Mouse (Mus musculus): ENCODE measurements around the gene Vrk1. TPM values are rescaled to one million over a fixed set of nuclear protein-coding genes. Genes with fewer than 3 reads are reported as not detected.

Vrk1 gene
- total RNA-seq, 2 experiments from 2014 or later: 15.5 to 17.6 TPM

DNA sequence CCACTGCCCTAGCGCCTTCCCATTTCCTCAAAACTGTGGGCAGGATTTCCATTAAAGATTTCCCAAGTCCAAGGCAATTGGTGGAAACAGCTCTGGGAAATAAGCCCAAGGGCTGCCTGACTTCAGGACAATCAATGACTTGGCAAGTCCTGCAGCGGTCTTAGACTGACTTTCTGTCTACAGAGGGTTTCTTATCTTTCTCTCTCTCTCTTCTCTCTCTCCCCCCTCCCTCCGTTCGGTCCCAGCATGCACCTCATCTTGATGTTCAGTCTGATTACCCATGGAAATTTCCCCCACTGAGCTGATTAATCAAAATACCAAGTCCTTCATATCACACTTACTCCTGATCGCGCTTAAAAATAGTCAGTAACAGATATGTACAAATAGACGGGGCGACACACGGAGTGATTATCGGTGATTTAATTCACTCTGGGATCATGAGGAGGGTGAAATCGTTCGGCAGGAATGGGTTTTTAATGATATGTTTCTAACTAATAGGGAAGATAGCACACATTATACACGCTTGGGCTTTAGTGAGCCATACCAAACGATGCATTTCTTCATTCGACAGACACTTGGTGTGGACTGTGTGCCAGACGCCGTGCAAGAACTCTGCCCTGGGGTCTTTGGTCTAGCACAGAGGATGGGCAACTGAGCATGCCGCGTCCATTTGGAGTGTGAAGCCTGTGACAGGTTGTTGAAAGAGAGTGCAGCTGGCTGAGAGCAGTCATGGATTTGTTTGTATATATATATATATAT, 12.8 kb upstream of the Vrk1 start:
- no peak for DNase-seq (ENCODE audit: low spot score in 2 of 2)

- peak in 1 of 2 experiments; percentile 64 for DNase-seq (ENCODE audit: low spot score in 2 of 2)
Measured at GRCm38 (mm10) chr12:106001775-106002174, 8.3 kb upstream of the Vrk1 start.

GRCm38 (mm10) chr12:106004719-106005118, 5.3 kb upstream of the Vrk1 start:
- DNase-seq (ENCODE audit: low spot score in 2 of 2): no peak

DNA sequence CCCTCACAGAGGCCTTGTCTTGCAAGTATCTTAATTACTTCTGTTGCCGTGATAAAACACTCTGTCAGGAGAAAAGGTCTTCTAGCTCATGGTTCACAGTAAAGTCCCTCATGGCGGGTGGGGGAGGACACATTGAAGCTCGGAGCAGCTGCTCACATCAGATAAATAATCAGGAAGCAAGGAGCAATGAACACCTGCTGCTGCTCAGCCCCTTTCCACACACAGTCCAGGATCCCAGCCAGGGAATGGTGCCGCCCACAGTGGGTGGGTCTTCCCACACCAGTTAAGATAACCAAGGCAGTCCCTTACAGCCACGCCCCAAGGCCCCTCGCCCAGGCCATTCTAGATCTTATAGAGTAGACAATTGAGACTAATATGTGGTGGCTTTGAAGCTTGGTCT, 3.8 kb upstream of the Vrk1 start:
- no peak for DNase-seq (ENCODE audit: low spot score in 2 of 2)

- DNase-seq (ENCODE audit: low spot score in 2 of 2): peak; percentile 78 to 85
Measured at GRCm38 (mm10) chr12:106008348-106009050, 1.5 kb upstream of the Vrk1 start.

- no peak for DNase-seq (ENCODE audit: low spot score in 2 of 2)
Measured at GRCm38 (mm10) chr12:106009122-106009870, 732 bp upstream of the Vrk1 start.

DNA sequence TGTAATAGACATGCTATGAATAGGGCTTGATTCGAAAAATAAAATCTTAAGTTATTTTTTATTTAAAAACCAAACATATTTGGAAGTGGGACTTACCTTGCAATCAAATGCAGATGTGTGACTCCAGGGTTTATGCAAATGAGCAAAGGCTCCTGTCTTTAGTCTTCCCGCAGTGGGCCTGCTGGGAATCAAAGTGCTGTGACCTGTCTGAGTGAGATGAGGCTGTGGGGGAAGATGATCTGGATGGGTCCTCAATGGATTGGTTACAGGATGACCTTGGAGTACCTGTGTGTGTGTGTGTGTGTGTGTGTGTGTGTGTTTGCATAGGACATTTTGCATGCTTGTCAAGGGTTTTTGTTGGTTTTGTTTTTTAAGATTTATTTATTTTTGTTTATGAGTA, 2.1 kb downstream of the Vrk1 start:
- DNase-seq (ENCODE audit: low spot score in 2 of 2): no peak

- DNase-seq (ENCODE audit: low spot score in 2 of 2): no peak
Measured at GRCm38 (mm10) chr12:106016265-106017012, 6.4 kb downstream of the Vrk1 start.

DNA sequence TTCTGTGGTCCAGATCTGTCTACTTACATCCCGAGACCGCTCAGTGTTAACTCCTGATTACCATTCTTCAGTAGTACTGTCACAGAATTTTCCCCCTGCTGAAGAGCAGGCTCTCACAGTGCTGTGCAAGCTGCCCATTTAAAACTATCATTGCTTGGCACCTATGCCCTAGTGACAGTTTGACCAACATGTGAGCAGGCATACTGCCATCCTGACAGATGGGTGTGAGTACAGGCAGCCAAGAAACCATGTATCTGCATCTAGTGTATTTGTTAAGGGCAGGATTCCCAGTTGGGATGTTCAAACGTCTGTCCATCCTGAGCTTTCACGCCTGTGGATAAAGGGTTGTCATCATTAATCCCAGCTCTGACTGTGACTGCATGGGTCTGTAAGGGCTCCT, 10.0 kb downstream of the Vrk1 start:
- peak; percentile 67 to 89 for DNase-seq (ENCODE audit: low spot score in 2 of 2)

DNA sequence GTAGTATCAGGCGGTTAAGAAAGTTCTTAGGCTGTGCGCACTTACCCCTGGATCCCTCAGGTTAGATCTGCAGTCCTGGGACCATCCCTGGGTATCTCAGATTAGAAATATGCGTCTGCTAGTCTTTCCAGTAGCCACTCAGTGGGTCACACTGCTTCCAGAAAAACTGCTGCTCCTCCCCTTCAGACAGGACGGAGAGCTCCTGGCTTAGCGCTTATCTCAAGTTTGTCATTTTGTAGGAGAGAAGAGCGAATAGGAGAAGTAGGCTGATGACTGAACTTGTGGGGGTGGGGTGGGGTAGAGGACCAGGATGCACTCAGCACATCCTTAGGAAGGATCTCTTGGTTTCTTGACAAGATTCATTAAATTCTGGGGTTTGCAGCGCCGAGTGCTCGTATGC, 13.6 kb downstream of the Vrk1 start:
- no peak for DNase-seq (ENCODE audit: low spot score in 2 of 2)

- DNase-seq (ENCODE audit: low spot score in 2 of 2): no peak
Measured at GRCm38 (mm10) chr12:106025416-106025815, 15.4 kb downstream of the Vrk1 start.

GRCm38 (mm10) chr12:106026385-106027134, 16.5 kb downstream of the Vrk1 start:
- no peak for DNase-seq (ENCODE audit: low spot score in 2 of 2)

GRCm38 (mm10) chr12:106027372-106027771, 17.3 kb downstream of the Vrk1 start:
- DNase-seq (ENCODE audit: low spot score in 2 of 2): peak in 1 of 2 experiments; percentile 21

- DNase-seq (ENCODE audit: low spot score in 2 of 2): no peak
Measured at GRCm38 (mm10) chr12:106029582-106029981, 19.6 kb downstream of the Vrk1 start.

DNA sequence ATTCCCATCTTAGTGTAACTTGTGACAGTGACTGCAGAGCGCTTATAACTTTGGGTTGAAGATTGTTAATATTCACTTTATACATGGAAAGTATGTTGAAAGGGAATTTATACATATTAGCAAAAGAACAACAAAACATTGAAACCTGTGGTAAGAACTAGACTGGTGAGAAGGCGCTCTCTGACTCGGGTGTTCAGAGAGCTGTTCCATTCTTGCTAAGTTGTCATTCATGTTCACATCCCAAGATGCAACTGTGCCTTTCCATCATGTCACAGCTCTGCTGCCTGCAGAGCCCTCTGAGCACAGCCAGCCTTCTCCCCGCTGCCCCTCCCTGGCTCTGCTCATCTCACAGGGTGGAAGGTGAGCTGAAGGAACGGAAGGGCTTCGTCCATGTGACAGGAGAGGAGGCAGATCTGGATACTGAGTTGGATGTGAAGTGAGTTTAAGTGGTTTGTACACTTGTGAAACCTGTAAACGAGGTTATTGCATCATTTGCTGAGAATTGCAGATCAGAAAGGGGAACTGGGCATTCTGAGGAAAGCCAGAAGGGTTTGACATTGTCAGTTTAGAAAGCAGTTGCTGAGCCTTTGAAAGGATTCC, 20.2 kb downstream of the Vrk1 start:
- DNase-seq (ENCODE audit: low spot score in 2 of 2): no peak

DNA sequence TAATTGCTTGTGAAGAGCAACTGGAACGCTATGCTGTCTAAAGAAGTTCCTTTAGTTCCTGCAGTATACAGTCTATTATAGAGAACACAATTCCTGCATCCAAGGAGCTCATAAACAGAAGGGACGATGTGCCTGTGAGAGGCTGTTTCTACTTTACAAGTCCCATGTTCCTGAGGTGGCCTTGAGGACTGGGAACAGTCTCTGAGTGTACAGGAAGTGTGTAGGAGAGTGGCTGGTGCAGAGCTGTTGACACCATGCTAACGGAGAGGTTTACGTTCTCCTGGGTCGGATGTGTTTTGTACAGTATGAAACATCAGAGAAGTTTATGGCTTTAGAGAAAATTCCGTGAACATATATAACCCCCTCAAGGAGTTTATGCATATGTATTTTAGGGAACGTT, 20.8 kb downstream of the Vrk1 start:
- DNase-seq (ENCODE audit: low spot score in 2 of 2): peak in 1 of 2 experiments; percentile 8

- no peak for DNase-seq (ENCODE audit: low spot score in 2 of 2)
Measured at GRCm38 (mm10) chr12:106031916-106032315, 21.9 kb downstream of the Vrk1 start.

DNA sequence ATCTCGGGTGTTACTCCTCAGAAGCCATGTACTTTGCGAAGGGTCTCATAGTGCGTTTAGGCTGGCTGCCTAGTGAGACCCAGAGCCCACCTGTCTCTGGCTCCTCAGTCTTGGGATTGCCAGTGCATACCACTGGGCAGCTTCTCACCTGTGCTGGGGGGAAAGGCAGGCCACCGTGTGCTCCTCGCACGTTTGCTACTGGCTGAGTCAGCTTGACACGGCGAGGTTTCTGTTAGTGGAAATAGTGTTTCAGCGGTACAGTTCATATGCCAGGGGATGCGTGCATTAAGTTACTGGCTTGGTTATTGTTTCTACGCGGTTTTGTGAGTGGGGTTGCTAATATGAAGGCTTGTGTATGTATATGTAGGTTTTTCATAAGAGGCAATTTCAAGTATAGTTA, 22.3 kb downstream of the Vrk1 start:
- DNase-seq (ENCODE audit: low spot score in 2 of 2): no peak

GRCm38 (mm10) chr12:106034267-106034666, 24.2 kb downstream of the Vrk1 start:
- no peak for DNase-seq (ENCODE audit: low spot score in 2 of 2)

DNA sequence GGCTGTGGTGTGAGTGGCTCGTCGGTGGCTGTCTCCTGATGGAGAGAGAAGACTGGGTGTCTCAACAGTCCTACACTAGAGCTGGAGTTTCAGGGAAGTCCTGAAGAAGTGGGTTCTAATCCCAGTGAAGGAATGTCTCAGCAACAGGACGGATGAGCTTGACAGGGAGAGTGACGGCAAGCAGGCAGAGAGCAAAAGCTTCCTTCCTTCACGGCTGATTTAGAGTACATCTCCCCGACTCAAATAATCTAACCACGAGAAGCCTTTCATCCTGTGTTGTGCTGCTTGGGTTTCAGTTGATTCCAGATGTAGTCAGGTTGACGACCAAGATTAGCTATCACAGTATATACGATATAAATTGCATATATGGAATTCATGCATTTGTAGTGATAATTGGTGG, 24.7 kb downstream of the Vrk1 start:
- DNase-seq (ENCODE audit: low spot score in 2 of 2): no peak
